Mouse (Mus musculus): ENCODE data around the gene Fzd4. TPM values are rescaled to one million over a fixed set of nuclear protein-coding genes. Genes with fewer than 3 reads are reported as not detected.

The Fzd4 gene
- total RNA-seq (2021): 1 to 10 TPM; 5.4 to 7.8 TPM

DNA sequence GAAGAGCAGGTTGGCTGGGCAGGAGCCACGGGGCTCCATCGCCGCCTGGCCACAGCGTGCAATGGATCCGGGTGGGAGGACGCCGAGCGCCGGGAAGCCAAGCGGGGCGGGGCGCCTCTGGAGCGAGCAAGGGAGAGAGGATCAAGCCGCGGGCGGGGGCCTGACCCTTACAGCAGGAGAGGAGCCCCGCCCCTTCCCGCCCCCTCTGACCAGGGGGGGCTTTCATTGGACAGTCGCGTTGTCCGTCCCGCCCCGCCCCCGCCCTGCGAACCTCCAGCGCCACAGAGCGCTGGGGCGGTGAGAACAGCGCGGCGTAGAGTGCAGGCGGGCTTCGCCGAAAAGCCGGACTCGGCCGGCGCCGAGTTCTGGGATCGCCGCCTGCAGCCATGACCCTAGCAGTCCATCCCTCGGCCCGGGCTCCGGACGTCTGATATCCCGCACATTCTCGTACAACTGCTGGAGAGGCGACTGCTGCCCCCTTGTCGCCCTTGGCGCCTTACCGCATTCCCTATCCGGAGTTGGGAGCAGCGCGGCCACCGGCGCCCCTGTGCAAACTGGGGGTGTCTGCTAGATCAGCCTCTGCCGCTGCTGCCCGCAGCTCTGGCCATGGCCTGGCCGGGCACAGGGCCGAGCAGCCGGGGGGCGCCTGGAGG, at the start of gene Fzd4, which contains the start of gene Tmem135:
Gene Fzd4 (plus strand): TSS at position 275 of the 653 bp plus-strand sequence.
Gene Tmem135 (minus strand): TSS at position 142 of the 653 bp plus-strand sequence.
- intact Hi-C loops (cut with DNase I): no loop called here
- DNase-seq (ENCODE audit: extremely low spot score in 1 of 2, low spot score in 2 of 2): peak; percentile 82 to 97

DNA sequence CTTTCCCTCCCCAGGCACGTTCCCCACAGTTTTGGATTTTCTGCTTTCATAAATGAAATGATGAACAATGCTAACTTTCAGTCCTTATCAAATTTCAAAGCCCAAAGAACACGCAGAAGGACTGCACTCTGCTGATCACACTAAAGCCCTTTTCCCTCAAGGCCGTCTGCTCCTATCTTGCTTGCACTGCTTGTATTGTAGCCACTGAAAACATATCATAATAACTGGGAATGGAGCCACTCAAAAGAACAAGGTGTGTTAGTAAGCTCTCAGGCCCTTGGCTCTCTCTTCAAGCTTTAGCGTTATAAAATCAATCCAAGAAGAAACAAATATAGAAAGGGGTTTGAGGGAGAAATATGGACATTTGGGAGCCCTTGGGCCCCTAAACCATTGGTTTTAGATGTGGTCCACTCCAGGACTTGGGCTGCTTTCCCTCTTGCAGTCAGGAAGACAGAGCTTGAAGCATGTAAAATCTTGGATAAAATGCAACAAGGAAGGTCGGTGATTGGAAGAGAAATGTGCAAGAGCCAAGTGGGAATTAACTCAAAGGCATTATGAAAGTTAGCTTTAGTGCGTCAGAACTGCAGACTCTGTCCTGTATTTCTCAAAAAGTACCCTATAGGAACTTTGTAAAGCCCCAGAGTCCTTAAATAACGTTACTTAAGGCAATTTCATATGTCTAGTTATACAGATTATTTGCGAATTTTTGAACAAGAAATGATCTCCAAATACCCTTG, 48.5 kb upstream of the Fzd4 start:
- intact Hi-C loops (cut with DNase I): no loop called here

DNA sequence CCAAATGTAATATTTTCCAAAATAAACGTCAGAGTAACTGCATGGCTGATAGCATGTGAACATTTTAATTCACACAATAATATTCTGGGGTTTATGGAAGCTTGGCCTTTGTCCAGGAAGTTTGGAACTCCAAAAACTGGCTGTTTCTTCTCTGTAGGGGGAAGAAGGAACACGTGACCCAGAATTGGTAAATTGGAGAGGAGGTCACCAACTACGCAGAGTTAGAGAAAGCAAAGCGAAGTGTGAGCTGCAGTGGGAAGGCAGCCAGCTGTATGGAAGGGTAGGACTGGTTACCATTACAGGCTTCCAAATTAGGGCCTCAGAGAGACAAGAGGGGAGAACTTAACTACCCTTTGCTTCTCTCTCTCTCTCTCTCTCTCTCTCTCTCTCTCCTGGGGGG, 47.8 kb upstream of the Fzd4 start:
- DNase-seq (ENCODE audit: extremely low spot score in 1 of 2, low spot score in 2 of 2): no peak
- intact Hi-C loops (cut with DNase I): no loop called here

More for the DNA sequence above, 48.5 kb upstream of the Fzd4 start:
- no peak for DNase-seq (ENCODE audit: extremely low spot score in 1 of 2, low spot score in 2 of 2)

DNA sequence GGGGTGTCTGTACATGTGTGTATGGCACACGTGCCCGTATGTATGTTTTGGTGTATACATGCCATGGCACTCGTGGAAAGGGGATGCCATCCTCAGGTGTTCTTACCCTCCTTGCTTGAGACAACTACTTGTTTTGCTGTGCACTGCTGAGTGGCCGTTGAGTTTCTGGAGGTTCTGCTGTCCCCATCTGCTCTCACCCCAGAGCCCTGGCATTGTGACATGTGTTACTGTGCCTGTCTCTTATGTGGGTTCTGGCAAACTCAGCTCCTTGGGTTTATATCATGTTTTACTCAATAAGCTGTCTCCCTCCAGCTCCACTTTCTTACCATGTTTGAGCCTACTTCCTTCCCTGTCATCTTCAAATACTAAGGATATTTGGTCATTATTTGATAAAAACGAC, 40.2 kb upstream of the Fzd4 start:
- intact Hi-C loops (cut with DNase I): no loop called here
- DNase-seq (ENCODE audit: extremely low spot score in 1 of 2, low spot score in 2 of 2): no peak

GRCm38 (mm10) chr7:89365135-89365880, 38.8 kb upstream of the Fzd4 start:
- intact Hi-C loops (cut with DNase I): no loop called here
- DNase-seq (ENCODE audit: extremely low spot score in 1 of 2, low spot score in 2 of 2): peak in 1 of 2 experiments; percentile 16

DNA sequence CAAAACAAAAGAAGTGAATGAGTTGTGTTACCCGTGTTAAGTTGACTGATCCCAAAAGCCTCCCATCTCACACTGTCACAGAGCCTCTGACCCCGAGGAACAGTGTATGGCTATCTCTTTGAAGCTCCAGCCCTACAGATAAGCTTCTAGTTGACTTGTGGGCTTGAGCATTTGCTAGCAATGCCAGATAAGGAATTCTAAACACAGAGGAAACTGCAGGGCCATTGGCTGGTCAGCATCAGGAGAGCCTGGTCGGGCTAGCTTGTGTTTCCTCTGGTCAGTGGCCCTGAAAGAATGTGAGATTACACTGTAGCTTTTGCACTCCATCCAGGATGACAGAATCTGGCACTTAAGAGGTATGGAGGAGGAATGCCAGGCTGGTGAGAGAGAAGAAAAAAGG, 36.5 kb upstream of the Fzd4 start:
- intact Hi-C loops (cut with DNase I): no loop called here
- no peak for DNase-seq (ENCODE audit: extremely low spot score in 1 of 2, low spot score in 2 of 2)

DNA sequence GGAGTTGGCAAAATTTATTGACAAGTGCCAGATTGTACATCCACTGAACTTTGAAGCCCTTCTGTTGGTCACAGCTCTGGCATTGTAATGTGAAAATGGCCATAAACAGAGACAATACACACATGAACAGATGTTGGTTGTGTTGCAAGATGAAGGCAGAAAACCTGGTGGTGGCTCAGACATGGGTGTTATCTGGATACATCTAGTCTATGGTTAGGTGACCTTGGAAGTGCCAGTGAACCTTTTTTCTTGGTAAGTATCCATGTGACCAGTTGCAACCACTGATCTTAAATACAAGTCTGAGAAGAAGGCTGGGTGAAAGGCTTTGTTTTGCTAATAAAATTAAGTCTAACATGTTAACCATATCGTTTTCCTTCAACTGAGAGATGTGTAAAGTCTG, 34.1 kb upstream of the Fzd4 start:
- DNase-seq (ENCODE audit: extremely low spot score in 1 of 2, low spot score in 2 of 2): no peak
- intact Hi-C loops (cut with DNase I): no loop called here

DNA sequence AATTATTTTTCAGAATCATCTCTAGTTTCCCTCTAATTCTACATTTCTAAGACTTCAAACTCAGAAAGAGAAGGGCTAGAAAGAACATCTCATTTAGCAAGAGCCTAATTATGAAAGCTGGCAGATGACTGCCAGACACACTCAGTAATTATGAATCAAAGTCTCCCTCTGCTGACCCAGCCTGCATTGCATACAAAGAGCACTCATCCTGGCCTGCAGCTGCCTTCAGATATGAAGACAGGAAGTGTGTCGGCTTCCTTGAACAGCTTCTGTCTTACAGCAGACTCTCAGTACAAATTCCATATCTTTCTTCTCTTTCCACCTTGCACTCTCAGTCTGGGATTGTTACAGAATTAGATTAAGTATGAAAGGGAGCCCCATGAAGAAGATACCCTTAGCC, 33.2 kb upstream of the Fzd4 start:
- peak in 1 of 2 experiments; percentile 33 for DNase-seq (ENCODE audit: extremely low spot score in 1 of 2, low spot score in 2 of 2)
- intact Hi-C loops (cut with DNase I): no loop called here

GRCm38 (mm10) chr7:89371623-89372295, 32.4 kb upstream of the Fzd4 start:
- intact Hi-C loops (cut with DNase I): no loop called here

GRCm38 (mm10) chr7:89380935-89381705, 23.0 kb upstream of the Fzd4 start:
- intact Hi-C loops (cut with DNase I): no loop called here
- no peak for DNase-seq (ENCODE audit: extremely low spot score in 1 of 2, low spot score in 2 of 2)

More at GRCm38 (mm10) chr7:89371623-89372295, 32.4 kb upstream of the Fzd4 start:
- DNase-seq (ENCODE audit: extremely low spot score in 1 of 2, low spot score in 2 of 2): no peak

GRCm38 (mm10) chr7:89382892-89383291, 21.3 kb upstream of the Fzd4 start:
- intact Hi-C loops (cut with DNase I): no loop called here
- no peak for DNase-seq (ENCODE audit: extremely low spot score in 1 of 2, low spot score in 2 of 2)

DNA sequence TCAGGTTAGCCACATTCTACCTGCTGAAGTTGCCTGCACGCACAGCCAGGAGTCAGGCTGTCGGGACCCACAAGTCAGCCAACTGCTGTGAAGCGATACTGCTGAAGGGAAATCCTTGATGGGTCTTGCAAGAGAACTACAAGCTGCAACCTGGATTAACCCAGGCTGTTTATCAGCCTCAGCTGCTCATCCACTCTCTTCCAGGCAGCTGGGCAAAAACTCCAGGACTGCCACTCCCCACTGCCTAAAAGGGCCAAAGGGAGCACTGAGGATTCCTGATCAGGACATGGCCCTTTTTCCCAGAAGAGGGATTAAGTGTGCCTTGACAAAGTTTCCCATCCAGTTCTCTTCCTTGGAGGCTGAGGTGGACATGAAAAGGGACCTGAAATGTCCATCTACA, 15.2 kb upstream of the Fzd4 start:
- no peak for DNase-seq (ENCODE audit: extremely low spot score in 1 of 2, low spot score in 2 of 2)
- intact Hi-C loops (cut with DNase I): no loop called here

DNA sequence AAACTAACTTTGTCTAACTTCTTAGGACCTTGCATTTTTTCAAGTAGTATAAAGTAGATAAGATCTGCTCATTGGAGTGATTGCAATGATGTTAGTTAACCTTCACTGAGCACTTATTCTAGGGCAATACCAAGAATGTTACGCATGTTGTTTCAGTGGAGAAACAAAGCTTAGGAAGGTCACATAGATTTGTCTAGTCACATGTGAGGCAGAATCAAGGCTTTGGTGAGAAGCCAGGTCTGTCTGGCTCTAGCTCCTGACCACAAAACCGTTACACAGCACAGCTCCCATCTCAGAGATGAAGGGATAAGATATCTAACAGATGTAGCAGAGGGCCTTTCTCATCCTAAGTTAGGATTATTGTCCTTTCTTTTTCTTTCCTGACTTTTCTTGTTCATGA, 13.5 kb upstream of the Fzd4 start:
- DNase-seq (ENCODE audit: extremely low spot score in 1 of 2, low spot score in 2 of 2): no peak
- intact Hi-C loops (cut with DNase I): no loop called here

DNA sequence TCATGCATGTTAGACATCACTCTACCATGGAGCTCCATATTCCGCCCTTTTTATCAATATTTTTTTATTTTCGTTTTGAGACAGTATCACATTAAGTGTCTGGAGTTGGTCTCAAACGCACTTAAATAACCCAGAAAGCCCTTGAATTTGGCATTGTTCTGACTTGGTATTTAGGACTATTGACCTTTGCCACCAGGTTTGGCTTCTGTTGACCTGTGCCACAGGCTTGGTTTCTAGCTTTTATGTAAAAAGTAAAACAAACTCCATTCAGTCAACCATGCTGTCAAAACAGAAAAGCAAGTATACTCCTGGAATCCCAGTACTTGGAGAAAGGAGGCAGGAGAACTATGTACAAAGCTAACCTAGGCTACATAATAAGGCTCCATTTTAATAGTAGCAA, 12.9 kb upstream of the Fzd4 start:
- intact Hi-C loops (cut with DNase I): no loop called here
- DNase-seq (ENCODE audit: extremely low spot score in 1 of 2, low spot score in 2 of 2): no peak

GRCm38 (mm10) chr7:89391831-89392230, 12.3 kb upstream of the Fzd4 start:
- no peak for DNase-seq (ENCODE audit: extremely low spot score in 1 of 2, low spot score in 2 of 2)
- intact Hi-C loops (cut with DNase I): no loop called here

- DNase-seq (ENCODE audit: extremely low spot score in 1 of 2, low spot score in 2 of 2): no peak
- intact Hi-C loops (cut with DNase I): no loop called here
Observed at GRCm38 (mm10) chr7:89392388-89392787, 11.8 kb upstream of the Fzd4 start.

GRCm38 (mm10) chr7:89392825-89393224, 11.3 kb upstream of the Fzd4 start:
- no peak for DNase-seq (ENCODE audit: extremely low spot score in 1 of 2, low spot score in 2 of 2)
- intact Hi-C loops (cut with DNase I): no loop called here

- DNase-seq (ENCODE audit: extremely low spot score in 1 of 2, low spot score in 2 of 2): no peak
- intact Hi-C loops (cut with DNase I): no loop called here
Observed at GRCm38 (mm10) chr7:89395399-89395798, 8.8 kb upstream of the Fzd4 start.

DNA sequence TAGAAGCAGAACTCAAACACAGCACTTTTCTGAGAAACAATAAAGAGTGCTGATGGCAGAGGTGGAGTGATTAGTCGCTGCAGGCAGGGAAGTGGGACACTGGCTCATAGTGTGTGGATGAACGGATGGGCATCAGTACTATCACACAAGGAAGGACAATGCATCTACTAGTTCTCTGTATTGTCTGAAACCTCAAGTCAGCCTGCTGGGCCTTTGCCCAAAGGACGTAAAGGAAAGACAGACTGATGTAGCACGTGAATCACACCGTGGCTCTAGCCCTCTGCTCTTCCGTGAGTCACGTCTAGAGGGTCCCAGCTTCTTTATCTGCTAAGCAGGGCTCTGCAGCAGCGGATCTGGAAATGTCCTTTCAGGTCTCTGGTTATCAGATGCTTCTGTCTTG, 7.8 kb upstream of the Fzd4 start:
- intact Hi-C loops (cut with DNase I): no loop called here
- no peak for DNase-seq (ENCODE audit: extremely low spot score in 1 of 2, low spot score in 2 of 2)

All from left cerebral cortex, postnatal 10 days (tissue).